Mouse (Mus musculus): ENCODE data around the gene Chd5. TPM values are rescaled to one million over a fixed set of nuclear protein-coding genes. Genes with fewer than 3 reads are reported as not detected.
A peak's percentile ranks its signal among the peaks of the same experiment; 100 is the strongest.

Chd5 gene
- polyA plus RNA-seq (2015; fragmentation: Nextera tagmentation; extraction: Ambion mirVana) = 1.9 and 2.8 TPM in 2 replicates

GRCm38 (mm10) chr4:152338419-152339292 is at the start of gene Chd5:
Chd5 (plus strand) TSS chr4:152338651.
- peak; percentile 18; the same call in 1 of the 2 replicates for ATAC-seq
- no peaks in the 10 kb centered on the region for H3K9me3 ChIP-seq
- 0 out of 2 replicates have a peak, but pooled peaks cover 7% of the 10 kb centered on the region for H3K36me3 ChIP-seq
- peaks cover 12% of the 10 kb centered on the region for H3K4me1 ChIP-seq (replicated peaks)
- peak within 1 kb of the TSS; percentile 30 for H3K9ac ChIP-seq
- peak within 1 kb of the TSS; percentile 96 for H3K4me2 ChIP-seq (replicated peaks)
- H3K27me3 ChIP-seq (replicated peaks) = peaks cover 51% of the 10 kb centered on the region
- no peak within 1 kb of the TSS for H3K27ac ChIP-seq
- WGBS = 1% methylated on average over 57 of the region's 120 CpGs
- peak within 1 kb of the TSS; percentile 51 for H3K4me3 ChIP-seq (replicated peaks)

GRCm38 (mm10) chr4:152290385-152290784 is 48.1 kb upstream of the Chd5 start:
- Histone ChIP-seq H3K36me3 (no peaks in the 10 kb centered on the region), H3K9ac (no peak overlapping the region)
- under 1% methylated on average over 39 of the region's 39 CpGs for WGBS

GRCm38 (mm10) chr4:152290991-152291390 is 47.5 kb upstream of the Chd5 start:
- Histone ChIP-seq H3K36me3 (no peaks in the 10 kb centered on the region), H3K27me3 (replicated peaks) (peaks cover 74% of the 10 kb centered on the region), H3K4me1 (replicated peaks) (peaks cover 35% of the 10 kb centered on the region), H3K27ac (no peak overlapping the region), H3K9me3 (no peaks in the 10 kb centered on the region), H3K4me2 (replicated peaks) (peak overlapping the region; percentile 54; the same call in 1 of the 2 replicates), H3K4me3 (replicated peaks) (no peak overlapping the region), H3K9ac (no peak overlapping the region)
- WGBS = 26% methylated on average over 11 of the region's 11 CpGs
- ATAC-seq = no peak

More at GRCm38 (mm10) chr4:152290385-152290784, 48.1 kb upstream of the Chd5 start:
- no peak for ATAC-seq
- peak overlapping the region; percentile 54 for H3K4me2 ChIP-seq (replicated peaks)
- peak overlapping the region; percentile 29 for H3K4me3 ChIP-seq (replicated peaks)
- no peak overlapping the region for H3K27ac ChIP-seq
- H3K27me3 ChIP-seq (replicated peaks) = peaks cover 78% of the 10 kb centered on the region
- H3K9me3 ChIP-seq = no peaks in the 10 kb centered on the region
- peaks cover 30% of the 10 kb centered on the region; the same call in 1 of the 2 replicates for H3K4me1 ChIP-seq (replicated peaks)

GRCm38 (mm10) chr4:152291562-152291961 is 46.9 kb upstream of the Chd5 start, which contains the start of gene Hes3:
Hes3 (minus strand) TSS chr4:152291662.
- Histone ChIP-seq H3K4me2 (replicated peaks) (peak within 1 kb of the TSS; percentile 54), H3K27ac (no peak within 1 kb of the TSS), H3K4me1 (replicated peaks) (peaks cover 30% of the 10 kb centered on the region), H3K4me3 (replicated peaks) (peak within 1 kb of the TSS; percentile 29), H3K9me3 (no peaks in the 10 kb centered on the region), H3K9ac (no peak within 1 kb of the TSS), H3K36me3 (no peaks in the 10 kb centered on the region), H3K27me3 (replicated peaks) (peaks cover 68% of the 10 kb centered on the region)
- ATAC-seq = no peak
- WGBS = 30% methylated on average over 6 of the region's 6 CpGs

- peaks cover 61% of the 10 kb centered on the region for H3K27me3 ChIP-seq (replicated peaks)
- no peaks in the 10 kb centered on the region for H3K36me3 ChIP-seq
- no peak overlapping the region for H3K9ac ChIP-seq
- no peaks in the 10 kb centered on the region for H3K9me3 ChIP-seq
- 14% methylated on average over 12 of the region's 12 CpGs for WGBS
- no peak overlapping the region for H3K4me2 ChIP-seq (replicated peaks)
- no peak overlapping the region for H3K4me3 ChIP-seq (replicated peaks)
- ATAC-seq = no peak
- no peak overlapping the region for H3K27ac ChIP-seq
- peaks cover 27% of the 10 kb centered on the region for H3K4me1 ChIP-seq (replicated peaks)
These were observed 46.2 kb upstream of the Chd5 start for GRCm38 (mm10) chr4:152292102-152292765.

GRCm38 (mm10) chr4:152294188-152294929 is 44.1 kb upstream of the Chd5 start:
- no peaks in the 10 kb centered on the region for H3K9me3 ChIP-seq
- ATAC-seq = no peak
- no peak overlapping the region for H3K27ac ChIP-seq
- peaks cover 46% of the 10 kb centered on the region for H3K27me3 ChIP-seq (replicated peaks)
- no peak overlapping the region for H3K4me3 ChIP-seq (replicated peaks)
- H3K36me3 ChIP-seq = no peaks in the 10 kb centered on the region
- peaks cover 38% of the 10 kb centered on the region for H3K4me1 ChIP-seq (replicated peaks)
- no peak overlapping the region for H3K4me2 ChIP-seq (replicated peaks)
- 49% methylated on average over 10 of the region's 10 CpGs for WGBS
- no peak overlapping the region for H3K9ac ChIP-seq

- H3K27me3 ChIP-seq (replicated peaks) = peaks cover 32% of the 10 kb centered on the region
- H3K9me3 ChIP-seq = no peaks in the 10 kb centered on the region
- no peak overlapping the region for H3K4me2 ChIP-seq (replicated peaks)
- peaks cover 29% of the 10 kb centered on the region for H3K4me1 ChIP-seq (replicated peaks)
- 0 out of 2 replicates have a peak overlapping the region, but pooled peaks have one; percentile 7 for H3K27ac ChIP-seq
- no peak overlapping the region for H3K9ac ChIP-seq
- no peak overlapping the region for H3K4me3 ChIP-seq (replicated peaks)
- peaks cover 4% of the 10 kb centered on the region; the same call in 1 of the 2 replicates for H3K36me3 ChIP-seq
- ATAC-seq = no peak
- 11% methylated on average over 4 of the region's 4 CpGs for WGBS
These were observed 42.5 kb upstream of the Chd5 start for GRCm38 (mm10) chr4:152295916-152296315.

- 10% methylated on average over 8 of the region's 8 CpGs for WGBS
- peak overlapping the region; percentile 66 for H3K4me2 ChIP-seq (replicated peaks)
- peaks cover 7% of the 10 kb centered on the region; the same call in 1 of the 2 replicates for H3K36me3 ChIP-seq
- no peaks in the 10 kb centered on the region for H3K9me3 ChIP-seq
- peak overlapping the region; percentile 96 for H3K4me3 ChIP-seq (replicated peaks)
- peak overlapping the region; percentile 57; the same call in 1 of the 2 replicates for H3K9ac ChIP-seq
- no peak for ATAC-seq
- H3K27ac ChIP-seq = no peak overlapping the region
- peaks cover 29% of the 10 kb centered on the region for H3K4me1 ChIP-seq (replicated peaks)
- H3K27me3 ChIP-seq (replicated peaks) = peaks cover 27% of the 10 kb centered on the region
These were observed 42.1 kb upstream of the Chd5 start for GRCm38 (mm10) chr4:152296371-152296770.

GRCm38 (mm10) chr4:152296874-152297861 is 41.3 kb upstream of the Chd5 start, which contains the start of gene Icmt:
Icmt (plus strand) TSS chr4:152297227.
- no peaks in the 10 kb centered on the region for H3K9me3 ChIP-seq
- ATAC-seq = peak; percentile 97
- H3K4me1 ChIP-seq (replicated peaks) = peaks cover 27% of the 10 kb centered on the region
- peak within 1 kb of the TSS; percentile 91 for H3K4me2 ChIP-seq (replicated peaks)
- H3K9ac ChIP-seq = peak within 1 kb of the TSS; percentile 93
- peak within 1 kb of the TSS; percentile 78 for H3K27ac ChIP-seq
- H3K27me3 ChIP-seq (replicated peaks) = peaks cover 20% of the 10 kb centered on the region
- under 1% methylated on average over 119 of the region's 119 CpGs for WGBS
- H3K36me3 ChIP-seq = peaks cover 7% of the 10 kb centered on the region; the same call in 1 of the 2 replicates
- H3K4me3 ChIP-seq (replicated peaks) = peak within 1 kb of the TSS; percentile 96

- peak overlapping the region; percentile 14; the same call in 1 of the 2 replicates for H3K9ac ChIP-seq
- peak overlapping the region; percentile 91; the same call in 1 of the 2 replicates for H3K4me2 ChIP-seq (replicated peaks)
These were observed 39.6 kb upstream of the Chd5 start for GRCm38 (mm10) chr4:152298836-152299235.

More at GRCm38 (mm10) chr4:152298836-152299235, 39.6 kb upstream of the Chd5 start:
- Histone ChIP-seq H3K9me3 (no peaks in the 10 kb centered on the region), H3K4me3 (replicated peaks) (no peak overlapping the region), H3K27me3 (replicated peaks) (peaks cover 3% of the 10 kb centered on the region; the same call in 1 of the 2 replicates), H3K36me3 (peaks cover 17% of the 10 kb centered on the region; the same call in 1 of the 2 replicates), H3K27ac (no peak overlapping the region), H3K4me1 (replicated peaks) (peaks cover 19% of the 10 kb centered on the region)
- WGBS = 86% methylated on average over 14 of the region's 14 CpGs
- ATAC-seq = no peak

Data from intestine, embryonic 15.5 days (tissue).